Mouse (Mus musculus): ENCODE measurements around the gene Fam178b.

Gene Fam178b

GRCm38 (mm10) chr1:36630053-36630739 is 52.8 kb downstream of the Fam178b start:
- CTCF ChIA-PET, result no interaction called here

GRCm38 (mm10) chr1:36628585-36628984 is 54.4 kb downstream of the Fam178b start:
- CTCF ChIA-PET, result interaction anchor here (0.8 kb wide), 1 partner anchor 9 kb away, joined by 3 read pairs; no protein-coding TSS in a partner anchor

- CTCF ChIA-PET, result no interaction called here
Measured at GRCm38 (mm10) chr1:36625442-36625841, 57.5 kb downstream of the Fam178b start.

- CTCF ChIA-PET, result interaction anchor here (0.6 kb wide), 1 partner anchor 57 kb away, joined by 3 read pairs; no protein-coding TSS in a partner anchor
Measured at GRCm38 (mm10) chr1:36615958-36616357, 67.0 kb downstream of the Fam178b start.

- CTCF ChIA-PET, result no interaction called here
Measured at GRCm38 (mm10) chr1:36615188-36615587, 67.8 kb downstream of the Fam178b start.

GRCm38 (mm10) chr1:36614584-36614983 is 68.4 kb downstream of the Fam178b start:
- CTCF ChIA-PET, result no interaction called here

GRCm38 (mm10) chr1:36613374-36613895 is 69.5 kb downstream of the Fam178b start:
- CTCF ChIA-PET, result interaction anchor here (0.6 kb wide), 1 partner anchor 42 kb away, joined by 7 read pairs; no protein-coding TSS in a partner anchor

- CTCF ChIA-PET, result interaction anchor here (0.7 kb wide), 1 partner anchor 1134 kb away, joined by 3 read pairs; no protein-coding TSS in a partner anchor
Measured at GRCm38 (mm10) chr1:36612362-36612761, 70.6 kb downstream of the Fam178b start.

- CTCF ChIA-PET, result no interaction called here
Measured at GRCm38 (mm10) chr1:36611449-36612123, 71.4 kb downstream of the Fam178b start.

- CTCF ChIA-PET, result no interaction called here
Measured at GRCm38 (mm10) chr1:36608211-36608610, 74.8 kb downstream of the Fam178b start.

- CTCF ChIA-PET, result no interaction called here
Measured at GRCm38 (mm10) chr1:36606951-36607350, 76.0 kb downstream of the Fam178b start.

GRCm38 (mm10) chr1:36604254-36605156 is 78.5 kb downstream of the Fam178b start:
- CTCF ChIA-PET, result no interaction called here

- CTCF ChIA-PET, result no interaction called here
Measured at GRCm38 (mm10) chr1:36603361-36603760, 79.6 kb downstream of the Fam178b start.

- CTCF ChIA-PET, result no interaction called here
Measured at GRCm38 (mm10) chr1:36602271-36602670, 80.7 kb downstream of the Fam178b start.

- CTCF ChIA-PET, result no interaction called here
Measured at GRCm38 (mm10) chr1:36598411-36598810, 84.6 kb downstream of the Fam178b start.

GRCm38 (mm10) chr1:36596114-36596513 is 86.9 kb downstream of the Fam178b start:
- CTCF ChIA-PET, result interaction anchor here (0.7 kb wide), 1 partner anchor 733 kb away, joined by 3 read pairs; no protein-coding TSS in a partner anchor

GRCm38 (mm10) chr1:36595167-36595931 is 87.6 kb downstream of the Fam178b start:
- CTCF ChIA-PET, result interaction anchor here (0.7 kb wide), 1 partner anchor 733 kb away, joined by 3 read pairs; no protein-coding TSS in a partner anchor

- CTCF ChIA-PET, result no interaction called here
Measured at GRCm38 (mm10) chr1:36593099-36593498, 89.9 kb downstream of the Fam178b start.

- CTCF ChIA-PET, result no interaction called here
Measured at GRCm38 (mm10) chr1:36591408-36591807, 91.6 kb downstream of the Fam178b start.

- CTCF ChIA-PET, result no interaction called here
Measured at GRCm38 (mm10) chr1:36590664-36591063, 92.3 kb downstream of the Fam178b start.

- CTCF ChIA-PET, result no interaction called here
Measured at GRCm38 (mm10) chr1:36589486-36589885, 93.5 kb downstream of the Fam178b start.

Data from spleen, embryonic (tissue).